Mouse (Mus musculus): ENCODE measurements around the gene Ccdc172.

Gene Ccdc172

GRCm38 (mm10) chr19:58571566-58571965 lies 59.8 kb downstream of the Ccdc172 start:
- no peak for DNase-seq (ENCODE audit: extremely low read depth, low read depth)

GRCm38 (mm10) chr19:58572429-58573071 lies 60.8 kb downstream of the Ccdc172 start:
- no peak for DNase-seq (ENCODE audit: extremely low read depth, low read depth)

- DNase-seq (ENCODE audit: extremely low read depth, low read depth) = no peak
Observed at GRCm38 (mm10) chr19:58573072-58573438, 61.3 kb downstream of the Ccdc172 start.

GRCm38 (mm10) chr19:58582018-58582417 lies 70.2 kb downstream of the Ccdc172 start:
- no peak for DNase-seq (ENCODE audit: extremely low read depth, low read depth)

GRCm38 (mm10) chr19:58582956-58583355 lies 71.2 kb downstream of the Ccdc172 start:
- DNase-seq (ENCODE audit: extremely low read depth, low read depth) = no peak

GRCm38 (mm10) chr19:58586046-58586445 lies 74.3 kb downstream of the Ccdc172 start:
- DNase-seq (ENCODE audit: extremely low read depth, low read depth) = no peak

GRCm38 (mm10) chr19:58590251-58590936 lies 78.6 kb downstream of the Ccdc172 start:
- DNase-seq (ENCODE audit: extremely low read depth, low read depth) = no peak

GRCm38 (mm10) chr19:58600381-58600780 lies 88.6 kb downstream of the Ccdc172 start:
- no peak for DNase-seq (ENCODE audit: extremely low read depth, low read depth)

Measured in MEL-GATA-1-ER (cell line).